Mouse (Mus musculus): ENCODE data around the gene Eed.
"Not testable (repeated sequence)": the region's sequence is repeated elsewhere in the genome, so short reads cannot be mapped to it uniquely, and the experiment has no call there.

The Eed gene

DNA sequence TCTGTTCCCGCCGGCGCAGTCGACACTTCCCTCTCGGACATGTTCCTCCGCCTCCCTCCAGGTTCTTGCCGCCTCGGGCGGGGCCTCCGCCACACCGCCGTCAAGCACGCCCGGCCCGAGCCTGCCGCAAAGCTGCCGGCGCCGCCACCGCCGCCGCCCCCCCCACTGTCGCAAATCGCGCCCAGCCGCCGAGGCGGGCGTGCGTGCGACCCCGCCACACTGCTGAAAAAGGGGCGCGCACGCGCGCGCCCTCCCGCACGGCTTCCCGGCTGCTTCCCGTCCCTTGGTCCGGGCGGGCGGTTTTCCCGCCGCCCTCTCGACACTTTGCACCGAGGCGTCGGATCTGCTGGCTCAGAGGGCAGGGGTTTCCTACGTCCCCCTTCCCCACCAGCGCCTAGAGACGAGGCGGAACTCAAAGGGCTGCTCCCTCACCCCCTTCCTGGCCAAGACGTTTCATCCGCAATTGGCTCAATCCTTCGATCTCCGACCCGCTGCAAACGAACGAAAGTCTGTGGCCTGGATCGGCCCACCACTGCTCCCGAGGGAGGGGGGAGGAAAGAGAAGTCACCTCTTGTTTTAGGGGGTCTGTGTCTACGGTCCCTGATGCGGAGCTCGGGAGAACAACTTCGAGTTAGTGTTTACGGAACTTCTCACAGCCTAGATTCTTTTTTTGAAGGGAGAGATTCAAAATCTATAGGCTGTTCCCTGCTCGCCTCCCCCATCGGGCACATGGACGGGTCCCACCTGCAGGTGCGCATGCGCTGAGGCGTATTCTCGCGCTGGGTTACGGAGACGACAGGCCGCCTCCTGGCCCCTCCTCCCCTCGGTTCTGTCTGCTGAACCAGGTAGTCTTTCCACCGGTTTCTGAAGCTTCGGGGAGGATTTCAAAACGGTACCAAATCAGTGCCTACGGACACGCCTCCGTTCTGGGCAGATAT, at the start of gene Eed:
TSS of gene Eed (minus strand) at position 499 of the 938 bp plus-strand sequence.
- peak; percentile 93 for DNase-seq (ENCODE audit: low spot score)

DNA sequence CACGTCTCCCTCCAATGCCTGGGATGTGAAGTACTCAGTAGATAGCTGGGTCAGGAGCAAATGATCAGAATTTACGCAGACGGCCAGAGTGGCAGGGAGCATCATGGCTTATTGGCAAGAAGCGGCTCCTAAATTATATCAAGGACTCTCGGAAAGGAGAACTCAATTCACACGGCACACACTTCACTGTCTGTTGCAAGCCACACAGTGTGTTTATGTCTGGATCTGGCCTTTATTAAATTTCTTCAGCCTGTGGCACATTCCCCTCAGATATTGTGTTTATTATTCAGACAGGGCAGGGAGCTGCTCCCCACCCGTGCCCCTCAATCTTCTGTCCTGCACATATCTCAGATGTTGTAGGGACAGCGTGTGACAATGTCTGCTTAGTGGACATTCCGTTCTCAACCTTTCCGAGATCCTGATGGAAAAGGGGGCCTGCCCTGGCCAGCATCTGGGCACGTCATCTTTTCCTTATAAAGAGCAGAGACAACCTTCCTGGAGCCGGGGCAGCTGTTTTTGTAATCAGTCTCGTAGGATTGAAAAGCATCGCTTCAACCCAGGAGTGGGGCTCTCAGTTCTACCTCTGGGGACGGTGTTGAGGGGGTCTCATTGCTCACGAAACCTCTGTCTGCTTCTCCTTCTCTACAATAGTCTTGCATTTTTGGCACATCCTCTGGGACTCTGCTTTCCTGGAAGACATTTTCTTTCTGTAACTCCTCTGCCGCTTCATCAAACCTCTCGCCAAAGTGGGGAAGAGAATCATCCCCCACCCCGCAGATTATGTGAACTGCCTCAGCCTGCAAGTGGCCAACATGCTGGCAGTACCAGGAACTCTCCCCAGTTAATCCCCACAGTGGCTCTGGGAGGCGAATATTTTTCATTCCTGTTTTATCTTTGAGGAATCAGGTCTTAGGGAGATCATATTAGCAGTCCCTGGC, 49.0 kb upstream of the Eed start:
- no peak for DNase-seq (ENCODE audit: low spot score)

DNA sequence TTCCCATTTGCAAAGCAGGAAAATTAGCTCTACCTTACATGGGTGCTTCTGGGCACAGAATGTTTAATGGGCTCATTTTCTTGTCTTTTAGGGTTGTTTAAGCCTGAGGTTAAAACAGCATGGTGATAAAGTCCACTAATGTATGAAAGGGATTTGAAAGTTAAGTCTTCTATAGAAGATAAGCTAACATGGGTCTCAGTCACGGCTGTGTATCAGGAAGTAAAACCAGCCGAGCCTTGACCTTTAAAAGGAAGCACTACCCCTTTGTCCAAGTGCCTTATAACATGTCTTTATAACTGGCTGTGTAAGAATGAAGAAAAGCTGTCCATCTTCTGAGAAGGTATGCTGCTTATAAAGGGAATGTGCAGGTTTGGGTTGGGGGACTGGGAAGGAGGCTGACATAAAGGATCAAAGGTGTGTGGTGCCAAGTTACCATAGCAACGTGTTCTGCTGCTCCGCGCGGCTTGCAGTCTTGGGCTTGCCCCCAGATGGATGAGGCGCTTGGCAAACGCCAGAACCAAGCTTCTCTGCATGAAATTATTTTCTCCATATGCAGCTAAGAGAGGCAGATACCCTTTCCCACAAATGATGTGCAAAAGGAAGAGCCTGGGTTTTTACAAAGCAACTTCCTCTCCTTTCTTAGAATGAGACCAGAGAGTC, 48.2 kb upstream of the Eed start:
- no peak for DNase-seq (ENCODE audit: low spot score)

DNA sequence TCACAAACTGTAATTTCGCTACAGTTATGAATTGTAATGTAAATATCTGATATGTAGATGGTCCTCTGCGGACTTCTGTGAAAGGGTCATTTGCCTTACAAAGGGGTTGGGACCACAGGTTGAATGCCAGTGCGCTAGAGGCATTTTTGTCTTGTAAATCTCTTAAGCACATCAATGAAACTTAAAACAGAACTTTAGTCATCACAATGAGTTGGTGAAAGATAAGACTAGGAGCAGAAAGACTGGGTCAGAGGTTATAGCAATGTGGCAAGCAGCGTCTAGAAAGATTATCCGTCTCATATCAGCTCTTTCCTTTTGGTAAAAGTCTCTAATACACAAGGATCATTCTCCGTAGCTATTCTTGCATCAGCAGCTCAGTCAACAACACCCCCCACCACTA, 44.2 kb upstream of the Eed start:
- DNase-seq (ENCODE audit: low spot score), result no peak

DNA sequence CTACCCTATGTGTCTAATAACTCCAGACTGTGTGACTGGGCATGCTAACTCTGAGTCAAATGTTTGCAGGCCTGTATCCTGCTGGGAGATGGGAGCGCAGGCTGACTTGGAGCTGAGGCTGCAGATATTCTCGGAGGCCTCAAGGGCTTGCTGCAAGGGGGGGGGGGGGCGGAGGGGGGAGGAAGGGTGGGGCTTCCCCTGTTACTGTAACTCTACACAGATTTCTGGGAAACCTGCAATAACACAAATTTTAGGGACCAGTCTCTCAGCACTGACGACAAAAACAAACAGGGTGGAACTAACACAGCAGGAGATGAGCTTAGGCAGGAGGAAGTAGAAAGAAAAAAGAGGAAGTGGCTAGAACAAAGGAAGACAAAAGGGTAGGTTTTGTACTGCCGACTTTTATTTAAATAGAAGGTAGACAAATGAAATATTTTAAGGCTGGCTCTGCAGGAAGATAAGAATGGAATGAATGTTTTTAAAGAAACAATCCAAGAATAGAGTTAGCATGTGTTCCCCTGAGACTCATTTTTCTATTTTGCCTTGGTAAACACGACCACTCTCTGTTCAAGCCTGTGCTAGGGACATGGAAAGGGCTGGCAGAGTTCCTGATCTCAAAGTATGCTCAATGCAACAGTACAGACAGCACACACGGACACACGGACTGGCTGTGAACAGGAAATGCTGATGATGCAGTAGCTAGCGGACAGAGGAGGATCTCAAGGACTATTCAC, 42.4 kb upstream of the Eed start:
- no peak for DNase-seq (ENCODE audit: low spot score)

DNA sequence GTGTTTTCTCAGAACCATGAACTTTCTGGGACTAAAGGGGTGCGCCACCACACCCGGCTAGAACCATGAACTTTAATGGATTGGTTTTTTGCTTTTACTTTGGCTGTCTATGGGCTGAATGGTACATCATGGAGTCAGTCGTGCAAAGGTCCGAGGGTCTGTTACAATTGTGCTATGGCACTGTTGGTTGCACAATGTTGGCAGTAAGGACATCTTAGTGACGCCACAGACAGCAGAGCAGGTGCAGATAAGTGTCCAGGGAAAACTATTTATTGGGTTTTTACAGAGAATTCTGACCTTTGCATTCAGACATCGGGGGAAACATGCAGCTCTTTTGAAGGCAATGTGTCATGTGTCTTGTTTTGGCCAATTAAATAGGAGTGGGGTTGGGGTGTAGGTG, 39.5 kb upstream of the Eed start:
- DNase-seq (ENCODE audit: low spot score), result no peak

DNA sequence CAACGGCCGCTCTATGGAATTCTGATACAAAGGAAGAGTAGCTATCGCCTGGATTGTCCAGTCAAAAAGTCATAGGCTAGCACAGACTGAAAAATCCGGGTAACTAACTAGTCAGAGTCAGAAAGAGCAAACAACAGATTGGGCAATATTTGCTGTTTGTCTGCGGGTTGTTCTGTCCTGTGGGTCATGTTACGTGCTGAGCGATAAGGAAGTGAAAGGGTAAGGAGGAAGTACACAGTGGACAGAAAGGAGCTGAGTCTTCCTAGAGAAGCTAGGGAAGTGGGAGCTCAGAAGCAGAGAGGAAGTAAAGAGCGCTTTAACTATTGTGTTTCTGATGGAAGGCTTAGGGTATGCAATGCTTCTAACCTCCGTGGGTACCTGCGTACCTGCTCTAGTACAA, 38.8 kb upstream of the Eed start:
- DNase-seq (ENCODE audit: low spot score), result no peak

DNA sequence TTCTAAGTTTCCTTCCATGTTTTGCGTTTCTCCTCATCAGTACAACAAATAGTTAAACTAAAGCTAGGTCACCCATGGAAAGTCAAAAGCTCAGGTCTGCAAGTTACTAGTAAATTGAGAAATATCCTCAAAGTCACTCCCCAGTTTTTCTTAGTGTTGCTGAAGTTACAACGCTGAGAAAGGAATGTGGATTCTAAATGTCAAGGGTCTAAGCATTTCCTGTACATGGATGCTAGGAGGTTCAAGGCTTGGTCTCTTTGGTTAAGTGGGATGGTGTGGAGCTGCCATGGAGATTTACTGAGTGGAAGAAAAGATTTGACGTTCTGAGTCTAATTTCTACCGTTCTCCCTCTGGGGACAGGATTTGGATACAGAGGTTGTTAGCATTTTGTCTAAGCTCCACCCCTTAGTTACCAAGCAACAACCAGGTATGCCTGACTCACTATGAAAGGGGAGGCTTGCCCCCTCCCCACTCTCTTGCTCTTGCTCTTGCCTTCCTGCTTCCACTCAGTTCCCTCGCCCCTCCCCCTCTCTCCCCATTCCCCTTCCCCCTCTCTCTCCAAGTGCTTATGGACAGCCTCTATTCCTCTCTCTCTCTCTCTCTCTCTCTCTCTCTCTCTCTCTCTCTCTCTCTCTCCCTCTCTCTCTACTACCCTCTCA, 36.3 kb upstream of the Eed start:
- no peak for DNase-seq (ENCODE audit: low spot score)

DNA sequence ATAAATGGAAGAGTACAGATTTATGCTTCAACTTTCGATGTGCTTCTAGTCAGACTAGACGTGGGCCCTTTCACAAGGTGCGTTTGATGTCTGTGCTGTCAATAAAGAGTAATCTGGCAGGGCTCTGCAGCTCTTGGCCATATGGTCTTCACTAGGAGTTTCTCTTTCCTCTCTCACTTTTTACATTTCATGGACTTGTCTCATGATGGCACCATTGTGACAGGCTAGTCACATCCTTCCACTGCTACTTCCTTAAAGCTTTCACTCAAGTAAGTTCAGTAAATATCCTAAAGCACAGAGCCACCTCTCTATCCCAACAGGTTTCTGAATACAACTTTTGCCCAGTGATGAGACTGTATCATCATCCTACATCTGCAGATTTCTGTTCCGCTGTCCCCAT, 35.7 kb upstream of the Eed start:
- DNase-seq (ENCODE audit: low spot score), result no peak

DNA sequence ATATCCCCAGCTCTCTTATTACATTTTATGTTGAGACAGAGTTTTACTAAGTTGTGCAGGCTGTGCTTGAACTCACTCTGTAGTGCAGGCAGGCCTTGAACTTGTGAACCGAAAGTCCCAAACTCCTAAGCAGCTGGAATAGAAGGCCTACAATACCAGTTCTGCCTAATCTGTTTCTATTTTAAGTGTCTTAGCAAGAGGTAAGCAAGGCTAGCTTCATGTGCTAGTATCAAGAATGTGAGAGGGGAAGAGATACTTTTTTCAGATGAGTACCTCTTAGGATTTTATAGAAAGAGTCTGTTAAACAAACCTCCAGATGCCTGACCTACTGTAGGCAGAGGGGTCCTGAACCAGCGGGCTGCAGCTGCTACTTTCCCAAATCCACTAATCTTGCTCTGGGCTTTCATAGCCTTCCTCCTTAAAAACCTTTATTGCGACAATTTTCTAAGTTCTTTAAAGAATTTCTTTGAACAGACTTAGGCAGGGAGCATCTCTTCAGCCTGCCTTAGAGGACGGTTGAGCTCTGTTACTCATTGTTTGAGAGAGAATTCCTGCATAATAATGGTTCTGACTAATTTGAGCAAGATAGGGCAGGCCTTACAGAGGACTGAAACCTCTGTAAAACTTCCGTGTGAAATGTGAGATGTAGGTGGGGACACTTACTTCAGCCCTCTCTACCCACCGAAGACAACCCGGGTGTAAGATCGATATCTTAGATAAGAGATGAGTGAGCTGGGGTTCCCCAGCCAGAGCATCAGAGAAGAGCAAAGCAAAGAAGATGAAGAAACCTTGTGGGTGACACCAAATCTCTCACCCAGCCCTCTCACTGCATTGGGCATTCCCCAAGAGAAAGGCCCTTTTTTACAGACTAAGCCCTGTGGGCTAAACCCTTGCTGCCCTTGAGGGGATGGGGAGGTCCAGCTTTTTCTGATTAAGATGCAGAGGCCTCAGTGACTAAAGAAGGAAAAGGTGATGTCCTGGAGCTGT, 26.2 kb upstream of the Eed start:
- no peak for DNase-seq (ENCODE audit: low spot score)

DNA sequence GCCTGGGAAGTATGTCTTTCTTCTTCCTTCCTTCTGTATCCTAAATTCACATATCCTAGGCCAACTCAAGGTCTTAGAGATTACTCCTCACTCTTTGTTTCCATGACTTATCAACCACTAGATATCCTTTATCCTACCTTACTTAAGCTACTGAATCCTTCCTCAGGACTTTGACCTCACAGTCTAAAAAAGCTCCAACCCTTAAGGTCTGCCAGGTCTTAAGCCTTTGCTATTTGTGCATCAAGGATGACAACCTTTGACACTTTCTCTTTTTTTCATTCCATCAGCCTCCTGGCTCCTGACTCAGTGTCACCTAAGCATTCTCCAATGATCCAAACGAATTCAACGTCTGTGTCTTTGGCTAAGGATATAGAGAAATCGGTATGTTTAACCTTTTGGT, 24.0 kb upstream of the Eed start:
- DNase-seq (ENCODE audit: low spot score), result no peak

DNA sequence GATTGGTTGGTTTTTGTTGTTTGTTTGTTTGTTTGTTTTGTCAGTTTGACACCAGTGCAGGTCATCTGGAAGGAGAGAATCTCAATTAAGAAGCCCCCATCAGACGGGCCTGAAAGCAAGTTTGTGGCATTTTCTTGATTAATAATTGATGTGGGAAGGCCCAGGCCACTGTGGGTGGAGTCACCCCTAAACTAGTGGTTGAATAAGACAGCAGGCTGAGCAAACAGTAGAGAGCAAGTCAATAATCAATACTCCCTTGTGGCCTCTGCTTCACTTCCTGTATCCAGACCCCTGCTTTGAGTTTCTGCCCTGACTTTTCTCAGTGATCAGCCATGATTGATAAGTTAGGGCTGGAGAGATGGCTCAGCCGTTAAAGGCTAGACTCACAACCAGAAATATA, 21.6 kb upstream of the Eed start:
- no peak for DNase-seq (ENCODE audit: low spot score)

DNA sequence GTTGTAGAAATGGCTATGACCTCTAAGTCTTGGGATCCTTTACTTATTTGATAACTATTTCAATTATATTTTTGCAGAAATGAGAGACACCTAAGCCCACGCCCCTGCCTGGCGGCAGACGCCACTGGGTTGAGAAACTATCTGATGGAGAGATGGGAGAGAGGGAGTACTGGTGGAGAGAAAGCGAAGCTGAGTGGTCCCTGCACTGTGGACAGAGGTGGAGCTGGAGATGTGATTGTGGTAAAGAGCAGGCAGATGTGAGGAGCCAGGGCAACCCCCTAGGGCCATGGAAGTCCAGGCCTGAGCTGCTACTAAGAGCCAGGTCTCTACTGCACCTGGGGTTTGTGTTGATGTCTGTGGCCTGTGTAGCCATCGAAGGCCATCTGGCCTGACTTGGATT, 18.7 kb upstream of the Eed start:
- DNase-seq (ENCODE audit: low spot score), result no peak

DNA sequence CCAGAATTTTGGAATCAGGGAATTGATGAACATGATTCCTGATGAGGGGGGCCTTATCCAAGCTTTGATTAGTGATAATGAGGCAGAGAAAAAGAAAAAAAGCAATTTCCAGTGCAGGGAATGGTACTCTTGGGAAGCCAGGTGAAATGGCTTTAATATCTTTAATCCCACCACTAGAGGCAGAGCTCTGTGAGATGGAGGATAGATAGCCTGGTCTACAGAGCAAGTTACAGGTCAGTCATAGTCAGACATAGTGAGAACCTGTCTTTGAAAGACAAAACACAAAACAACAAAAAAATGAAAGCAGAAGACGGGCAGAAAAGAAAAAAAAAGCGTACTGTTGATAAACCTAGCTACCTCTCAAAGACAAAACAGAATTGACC, 17.8 kb upstream of the Eed start:
- DNase-seq (ENCODE audit: low spot score), result no peak

DNA sequence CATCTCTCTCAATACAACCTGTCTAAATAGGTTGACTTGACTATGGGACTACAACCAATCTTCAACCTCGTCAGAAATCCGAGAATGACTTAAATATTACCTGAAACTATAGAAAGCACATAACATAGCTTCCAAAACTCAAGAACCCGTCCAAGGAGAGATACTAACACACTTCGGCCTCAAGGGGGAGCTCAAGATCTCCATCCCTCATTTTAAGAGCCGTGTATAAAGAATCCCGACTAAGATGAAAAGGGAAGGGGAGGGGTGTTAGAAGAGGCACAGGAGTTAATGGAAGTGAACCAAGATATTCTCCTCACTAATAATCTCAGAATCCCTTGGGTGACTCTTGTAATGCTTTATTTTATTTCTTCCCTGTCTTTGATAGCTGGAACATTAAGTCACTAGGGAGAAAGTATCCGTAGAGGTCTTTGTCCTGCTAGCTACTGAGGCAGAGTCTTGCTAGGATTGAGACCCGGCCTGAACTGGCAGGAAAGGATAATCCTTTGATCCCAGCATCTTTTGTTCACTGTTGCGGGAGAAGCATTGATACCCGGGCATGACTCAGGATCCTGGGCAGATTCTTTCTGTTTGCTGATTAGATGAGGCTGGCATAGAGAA, 17.3 kb upstream of the Eed start:
- peak; percentile 21 for DNase-seq (ENCODE audit: low spot score)

DNA sequence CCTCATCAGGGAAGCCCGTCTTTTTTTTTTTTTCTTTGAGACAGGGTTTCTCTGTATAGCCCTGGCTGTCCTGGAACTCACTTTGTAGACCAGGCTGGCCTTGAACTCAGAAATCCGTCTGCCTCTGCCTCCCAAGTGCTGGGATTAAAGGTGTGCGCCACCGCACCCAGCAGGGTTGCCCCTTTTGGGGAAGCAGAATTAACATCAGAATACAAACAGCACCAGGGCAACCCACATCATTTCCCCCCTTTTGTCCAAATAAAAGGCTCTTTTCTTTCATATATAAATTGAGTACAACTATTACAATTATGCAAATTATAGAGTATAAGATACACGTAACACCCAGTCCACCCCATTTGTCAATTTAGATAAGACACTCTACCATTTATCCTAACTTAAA, 16.7 kb upstream of the Eed start:
- not testable (repeated sequence) for DNase-seq (ENCODE audit: low spot score)

DNA sequence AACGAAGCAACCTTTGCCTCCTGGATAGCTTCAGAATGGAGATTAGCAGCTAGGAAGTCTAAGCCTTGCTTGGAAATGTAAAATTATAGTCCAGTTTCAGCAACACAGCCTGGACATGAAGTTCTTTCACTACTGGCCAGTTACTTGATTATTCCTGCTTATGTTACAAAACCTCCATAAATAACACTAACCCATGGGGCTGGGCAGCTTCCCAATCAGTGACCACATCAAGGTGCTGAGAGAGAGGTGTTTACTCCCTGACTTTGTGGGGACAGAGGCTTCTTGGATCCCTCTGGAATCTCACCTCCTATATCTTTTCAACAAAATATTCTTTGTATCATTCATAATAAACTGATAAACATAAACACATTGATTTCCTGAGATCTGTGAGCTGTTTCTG, 12.3 kb upstream of the Eed start:
- no peak for DNase-seq (ENCODE audit: low spot score)

DNA sequence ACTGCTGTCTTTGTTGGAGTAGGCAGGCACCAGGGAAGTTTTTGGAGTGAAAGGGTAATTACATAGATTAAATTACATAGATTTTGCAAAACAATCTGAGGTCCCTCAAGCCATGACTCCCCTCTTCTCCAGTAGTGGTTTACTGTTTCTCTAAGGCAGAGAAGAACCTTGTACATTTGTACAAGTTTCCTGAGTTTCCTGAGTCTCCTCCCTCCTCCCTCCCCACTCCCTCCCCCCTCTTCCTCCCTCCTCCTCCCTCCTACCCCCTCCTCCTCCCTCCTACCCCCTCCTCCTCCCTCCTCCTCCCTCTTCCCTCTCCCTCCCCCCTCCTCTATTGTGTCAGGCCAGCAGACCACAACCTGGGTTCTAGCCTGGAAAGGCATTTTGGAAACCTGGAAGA, 3.6 kb upstream of the Eed start:
- no peak for DNase-seq (ENCODE audit: low spot score)

DNA sequence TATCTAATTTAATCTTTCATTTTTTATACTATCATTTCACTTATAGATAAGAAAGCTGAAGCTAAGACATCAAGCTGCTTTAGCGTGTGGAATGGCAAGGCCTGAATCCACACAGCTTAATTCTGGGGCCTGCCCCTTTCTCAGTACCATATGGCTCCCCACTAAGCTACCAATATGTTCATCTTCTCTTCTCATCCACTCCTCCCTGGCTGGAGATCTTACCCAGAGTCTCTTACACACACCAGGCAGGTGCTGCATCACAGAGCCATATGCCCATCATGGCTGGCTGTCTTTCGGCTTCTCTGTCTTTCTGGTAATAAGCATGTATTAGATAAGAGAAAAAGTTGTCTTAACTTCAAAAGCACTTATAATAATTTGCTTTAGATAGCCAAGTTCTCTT, 2.7 kb upstream of the Eed start:
- DNase-seq (ENCODE audit: low spot score), result no peak

DNA sequence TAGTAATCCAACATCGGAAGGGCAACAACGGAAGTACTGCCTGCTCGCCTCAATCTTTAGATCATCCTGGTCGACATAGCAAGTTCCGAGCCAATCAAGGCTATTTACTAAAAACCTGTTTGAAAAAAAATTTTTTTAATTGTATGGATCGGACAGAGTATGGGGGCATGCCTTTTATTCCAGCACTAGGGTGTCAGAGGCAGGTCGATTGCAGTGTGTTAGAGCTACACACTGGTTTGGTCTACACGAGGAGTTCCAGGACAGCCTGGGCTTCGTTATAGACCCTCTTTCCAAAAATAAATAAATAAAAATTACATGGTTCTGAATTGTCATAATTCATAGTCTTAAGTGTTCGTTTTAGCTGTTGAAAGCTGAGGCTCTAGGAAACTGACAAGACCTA, 774 bp upstream of the Eed start:
- no peak for DNase-seq (ENCODE audit: low spot score)
